Mouse (Mus musculus) liver, embryonic 12.5 days (tissue): ENCODE results near the gene Dand5. TPM values are rescaled to one million over a fixed set of nuclear protein-coding genes. Genes with fewer than 3 reads are reported as not detected.
"Not testable (repeated sequence)": the region's sequence is repeated elsewhere in the genome, so short reads cannot be mapped to it uniquely, and the experiment has no call there.

Experiments used
- ATAC-seq: fragments of 200-750 bp; cut with Nextera tagmentation; 2 replicates; pipeline ENCODE4 v1.8.0; 2017; ENCODE audit warnings: moderate number of reproducible peaks, mild to moderate bottlenecking, moderate library complexity
- H3K27ac ChIP-seq: fragments of 300-500 bp; sonication (generic); 2 replicates; pipeline ENCODE4 v1.5.1; 2016; ENCODE audit warnings: mild to moderate bottlenecking
- H3K27me3 ChIP-seq: fragments of 300-500 bp; sonication (generic); replicated peaks from 2 replicates; pipeline ENCODE4 v1.6.1; 2016; ENCODE audit warnings: mild to moderate bottlenecking, moderate library complexity
- H3K36me3 ChIP-seq: fragments of 300-500 bp; sonication (generic); 2 replicates; pipeline ENCODE4 v1.6.1; 2016; ENCODE audit warnings: mild to moderate bottlenecking, moderate library complexity
- H3K4me1 ChIP-seq: fragments of 300-500 bp; sonication (generic); 2 replicates; pipeline ENCODE4 v1.6.1; 2016
- H3K4me2 ChIP-seq: fragments of 300-500 bp; sonication (generic); 2 replicates; pipeline ENCODE4 v1.6.1; 2016; ENCODE audit warnings: mild to moderate bottlenecking, moderate library complexity
- H3K4me3 ChIP-seq: fragments of 300-500 bp; sonication (generic); 2 replicates; pipeline ENCODE4 v1.5.1; 2016; ENCODE audit warnings: mild to moderate bottlenecking, moderate library complexity
- H3K9ac ChIP-seq: fragments of 300-500 bp; sonication (generic); 2 replicates; pipeline ENCODE4 v1.6.1; 2016; ENCODE audit warnings: mild to moderate bottlenecking, moderate library complexity
- H3K9me3 ChIP-seq: fragments of 300-500 bp; sonication (generic); replicated peaks from 2 replicates; pipeline ENCODE4 v1.6.1; 2016; ENCODE audit warnings: mild to moderate bottlenecking, moderate library complexity
- WGBS: fragments of 180-500 bp; shearing (Covaris S2); methylation state at CpG from one replicate; pipeline ENCODE4 v1.1.7; 2016; ENCODE audit not compliant: insufficient replicate concordance; 5-methylcytosine and 5-hydroxymethylcytosine counted together
- polyA plus RNA-seq: library from polyadenylated mRNA; unstranded; fragments of >200 nt; fragmentation: Nextera tagmentation; extraction: Ambion mirVana; gene quantifications from 2 replicates; pipeline ENCODE4 v1.2.1, GENCODE M21; 2016

Gene Dand5
- polyA plus RNA-seq, 1 experiment from 2014 or later, result 4.3 TPM

DNA sequence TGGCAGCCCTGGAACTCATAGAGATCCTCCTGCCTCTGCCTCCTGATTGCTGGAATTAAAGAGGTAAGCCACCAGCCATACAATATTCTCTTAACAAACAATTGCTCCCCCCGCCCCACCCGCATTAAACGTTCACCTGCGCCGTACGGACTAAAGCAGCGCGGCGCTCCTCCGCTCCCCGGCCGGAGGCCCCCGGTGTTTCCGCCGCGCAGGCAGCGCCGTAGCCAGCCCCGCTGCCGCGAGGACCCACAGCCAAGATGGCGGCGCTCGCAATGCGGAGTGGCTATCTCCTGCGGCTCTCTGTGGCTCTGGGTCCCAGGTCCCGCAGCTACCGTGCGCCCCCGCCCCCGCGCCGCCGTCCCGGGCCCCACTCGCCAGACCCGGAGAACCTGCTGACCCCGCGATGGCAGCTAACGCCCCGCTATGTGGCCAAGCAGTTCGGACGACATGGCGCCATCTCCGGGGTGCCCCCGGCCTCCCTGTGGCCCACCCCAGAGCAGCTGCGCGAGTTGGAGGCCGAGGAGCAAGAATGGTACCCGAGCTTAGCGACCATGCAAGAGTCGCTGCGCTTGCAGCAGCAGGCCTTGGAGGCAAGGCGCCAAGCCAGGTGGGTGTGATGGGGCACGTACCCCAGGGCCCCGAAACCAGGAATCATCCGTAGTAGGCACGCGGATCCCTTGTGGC, 9.6 kb upstream of the Dand5 start:
- peak; percentile 82 for ATAC-seq
- Histone ChIP-seq H3K9ac (peak overlapping the region; percentile 99), H3K4me3 (peak overlapping the region; percentile 97), H3K9me3 (no peaks in the 10 kb centered on the region), H3K36me3 (peaks cover 45% of the 10 kb centered on the region), H3K4me1 (peaks cover 58% of the 10 kb centered on the region), H3K4me2 (peak overlapping the region; percentile 79), H3K27ac (peak overlapping the region; percentile 96), H3K27me3 (no peaks in the 10 kb centered on the region)
- WGBS, result under 1% methylated on average over 59 of the region's 59 CpGs

GRCm38 (mm10) chr8:84831490-84831889, 8.9 kb upstream of the Dand5 start, which contains the start of gene Gadd45gip1:
Gadd45gip1 (plus strand) TSS chr8:84831522.
- Histone ChIP-seq H3K4me1 (peaks cover 58% of the 10 kb centered on the region), H3K4me3 (peak within 1 kb of the TSS; percentile 97), H3K27ac (peak within 1 kb of the TSS; percentile 96), H3K9ac (peak within 1 kb of the TSS; percentile 99), H3K27me3 (no peaks in the 10 kb centered on the region), H3K36me3 (peaks cover 38% of the 10 kb centered on the region), H3K9me3 (no peaks in the 10 kb centered on the region), H3K4me2 (peak within 1 kb of the TSS; percentile 79)
- peak; percentile 31; the same call in 1 of the 2 replicates for ATAC-seq
- WGBS, result 31% methylated on average over 11 of the region's 11 CpGs

DNA sequence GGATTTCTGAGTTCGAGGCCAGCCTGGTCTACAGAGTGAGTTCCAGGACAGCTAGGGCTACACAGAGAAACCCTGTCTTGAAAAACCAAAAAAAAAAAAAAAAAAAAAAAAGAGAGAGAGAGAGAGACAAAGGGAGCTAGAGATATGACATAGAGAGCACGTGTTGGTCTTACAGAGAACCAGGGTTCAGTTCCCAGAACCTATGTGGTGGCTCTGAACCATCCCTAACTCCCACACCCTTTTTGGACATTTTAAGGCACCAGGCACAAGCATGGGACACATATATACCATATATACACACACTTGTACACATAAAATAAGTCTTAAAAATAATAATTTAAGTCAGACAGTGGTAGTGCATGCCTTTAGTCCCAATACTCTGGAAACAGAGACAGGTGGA, 3.9 kb upstream of the Dand5 start:
- WGBS, result 37% methylated on average over 2 of the region's 2 CpGs
- H3K27me3 ChIP-seq, H3K9me3 ChIP-seq, H3K27ac ChIP-seq, H3K36me3 ChIP-seq, H3K4me3 ChIP-seq: not testable (repeated sequence)
- Histone ChIP-seq H3K4me2 (peak overlapping the region; percentile 51; the same call in 1 of the 2 replicates), H3K4me1 (peaks cover 63% of the 10 kb centered on the region), H3K9ac (peak overlapping the region; percentile 22; the same call in 1 of the 2 replicates)
- ATAC-seq, result peak; percentile 59

- H3K27me3 ChIP-seq, result no peaks in the 10 kb centered on the region
- peak; percentile 53 for ATAC-seq
- H3K9ac ChIP-seq, result peak overlapping the region; percentile 46
- H3K27ac ChIP-seq, result peak overlapping the region; percentile 81
- peak overlapping the region; percentile 51 for H3K4me2 ChIP-seq
- H3K4me1 ChIP-seq, result peaks cover 59% of the 10 kb centered on the region
- no peaks in the 10 kb centered on the region for H3K9me3 ChIP-seq
- 0 out of 2 replicates have a peak overlapping the region, but pooled peaks have one; percentile 7 for H3K4me3 ChIP-seq
- 27% methylated on average over 4 of the region's 4 CpGs for WGBS
- H3K36me3 ChIP-seq, result 0 out of 2 replicates have a peak, but pooled peaks cover 5% of the 10 kb centered on the region
These were observed 3.0 kb upstream of the Dand5 start for GRCm38 (mm10) chr8:84825636-84826035.

GRCm38 (mm10) chr8:84823653-84824052, 1.0 kb upstream of the Dand5 start:
- H3K27me3 ChIP-seq, result no peaks in the 10 kb centered on the region
- 4% methylated on average over 18 of the region's 18 CpGs for WGBS
- peaks cover 53% of the 10 kb centered on the region for H3K4me1 ChIP-seq
- H3K27ac ChIP-seq, result no peak overlapping the region
- peak; percentile 65 for ATAC-seq
- 0 out of 2 replicates have a peak overlapping the region, but pooled peaks have one; percentile 3 for H3K9ac ChIP-seq
- no peak overlapping the region for H3K4me3 ChIP-seq
- no peaks in the 10 kb centered on the region for H3K9me3 ChIP-seq
- H3K4me2 ChIP-seq, result peak overlapping the region; percentile 51
- no peaks in the 10 kb centered on the region for H3K36me3 ChIP-seq

- Histone ChIP-seq H3K27ac (no peak overlapping the region), H3K9ac (no peak overlapping the region), H3K9me3 (no peaks in the 10 kb centered on the region), H3K4me2 (no peak overlapping the region), H3K4me1 (peaks cover 30% of the 10 kb centered on the region), H3K36me3 (no peaks in the 10 kb centered on the region), H3K4me3 (no peak overlapping the region), H3K27me3 (peaks cover 34% of the 10 kb centered on the region)
- whole genome bisulfite sequencing, result 71% methylated on average over 17 of the region's 17 CpGs
- no peak for ATAC-seq
These were observed 6.5 kb downstream of the Dand5 start for GRCm38 (mm10) chr8:84816117-84816516.

DNA sequence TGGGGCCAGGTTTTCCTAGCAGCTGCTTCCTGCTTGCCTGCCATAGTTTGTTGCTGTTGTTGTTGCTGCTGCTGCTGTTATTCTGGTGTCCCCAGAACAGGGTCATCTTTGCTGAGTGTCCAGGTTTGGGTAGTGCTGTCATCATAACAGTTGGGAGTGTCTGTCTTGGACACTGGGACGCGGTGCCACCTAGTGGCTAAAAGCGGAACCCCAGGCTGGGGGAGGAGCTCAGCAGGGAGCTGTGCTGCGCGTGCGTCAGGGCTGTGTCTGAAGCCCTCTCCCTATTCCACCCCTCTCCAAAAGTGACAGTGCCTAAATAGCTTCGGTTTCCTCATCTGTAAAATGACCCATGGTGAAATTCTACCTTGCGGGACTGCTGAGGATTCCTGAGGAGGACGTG, 7.1 kb downstream of the Dand5 start:
- Histone ChIP-seq H3K27me3 (peaks cover 39% of the 10 kb centered on the region), H3K9me3 (no peaks in the 10 kb centered on the region), H3K27ac (no peak overlapping the region), H3K4me1 (peaks cover 36% of the 10 kb centered on the region), H3K9ac (no peak overlapping the region), H3K36me3 (no peaks in the 10 kb centered on the region), H3K4me3 (no peak overlapping the region), H3K4me2 (peak overlapping the region; percentile 5; the same call in 1 of the 2 replicates)
- ATAC-seq, result peak; percentile 80
- 13% methylated on average over 9 of the region's 9 CpGs for WGBS

- no peaks in the 10 kb centered on the region for H3K36me3 ChIP-seq
- H3K4me1 ChIP-seq, result peaks cover 43% of the 10 kb centered on the region
- H3K4me2 ChIP-seq, result peak overlapping the region; percentile 5; the same call in 1 of the 2 replicates
- H3K9ac ChIP-seq, result no peak overlapping the region
- no peak overlapping the region for H3K4me3 ChIP-seq
- peak; percentile 4; the same call in 1 of the 2 replicates for ATAC-seq
- peaks cover 40% of the 10 kb centered on the region for H3K27me3 ChIP-seq
- no peaks in the 10 kb centered on the region for H3K9me3 ChIP-seq
- H3K27ac ChIP-seq, result no peak overlapping the region
- WGBS, result 47% methylated on average over 19 of the region's 19 CpGs
These were observed 7.8 kb downstream of the Dand5 start for GRCm38 (mm10) chr8:84814555-84815441.

- no peak overlapping the region for H3K4me3 ChIP-seq
- H3K9ac ChIP-seq, result no peak overlapping the region; the same call in 1 of the 2 replicates
- no peak overlapping the region for H3K27ac ChIP-seq
- H3K36me3 ChIP-seq, result no peaks in the 10 kb centered on the region
- H3K27me3 ChIP-seq, result peaks cover 46% of the 10 kb centered on the region
- H3K9me3 ChIP-seq, result no peaks in the 10 kb centered on the region
- WGBS, result 78% methylated on average over 11 of the region's 11 CpGs
- ATAC-seq, result no peak
- no peak overlapping the region for H3K4me2 ChIP-seq
- peaks cover 46% of the 10 kb centered on the region for H3K4me1 ChIP-seq
These were observed 8.4 kb downstream of the Dand5 start for GRCm38 (mm10) chr8:84814240-84814554.

GRCm38 (mm10) chr8:84813830-84814229, 8.8 kb downstream of the Dand5 start:
- no peak for ATAC-seq
- Histone ChIP-seq H3K27ac (no peak overlapping the region), H3K4me2 (no peak overlapping the region), H3K9ac (no peak overlapping the region; the same call in 1 of the 2 replicates), H3K4me1 (peaks cover 46% of the 10 kb centered on the region), H3K36me3 (no peaks in the 10 kb centered on the region), H3K27me3 (peaks cover 50% of the 10 kb centered on the region), H3K4me3 (no peak overlapping the region), H3K9me3 (no peaks in the 10 kb centered on the region)
- 40% methylated on average over 3 of the region's 3 CpGs for WGBS

GRCm38 (mm10) chr8:84813059-84813458, 9.6 kb downstream of the Dand5 start:
- no peak overlapping the region for H3K4me2 ChIP-seq
- peaks cover 57% of the 10 kb centered on the region for H3K27me3 ChIP-seq
- WGBS, result 4% methylated on average over 5 of the region's 5 CpGs
- H3K9me3 ChIP-seq, result no peaks in the 10 kb centered on the region
- no peak overlapping the region for H3K4me3 ChIP-seq
- no peaks in the 10 kb centered on the region for H3K36me3 ChIP-seq
- peaks cover 52% of the 10 kb centered on the region for H3K4me1 ChIP-seq
- no peak overlapping the region for H3K9ac ChIP-seq
- H3K27ac ChIP-seq, result no peak overlapping the region
- ATAC-seq, result no peak

GRCm38 (mm10) chr8:84811303-84811702, 11.3 kb downstream of the Dand5 start:
- H3K4me1 ChIP-seq, result peaks cover 52% of the 10 kb centered on the region
- no peak for ATAC-seq
- H3K9ac ChIP-seq, result peak overlapping the region; percentile 18; the same call in 1 of the 2 replicates
- peaks cover 71% of the 10 kb centered on the region for H3K27me3 ChIP-seq
- peak overlapping the region; percentile 70 for H3K4me2 ChIP-seq
- peak overlapping the region; percentile 44 for H3K4me3 ChIP-seq
- H3K36me3 ChIP-seq, result no peaks in the 10 kb centered on the region
- H3K27ac ChIP-seq, result no peak overlapping the region
- 39% methylated on average over 10 of the region's 10 CpGs for WGBS
- H3K9me3 ChIP-seq, result no peaks in the 10 kb centered on the region
